Mouse (Mus musculus) lung, adult 2 months (tissue): Measurements from ENCODE around the gene Grpel1.

ENCODE experiments used
- CTCF ChIP-seq: fragments of 200-500 bp; IDR thresholded peaks from 2 replicates; pipeline ENCODE4 v1.5.1; 2011; ENCODE audit warnings: mild to moderate bottlenecking, low read length, control low read depth; ENCODE audit not compliant: insufficient read depth
- POLR2A ChIP-seq: fragments of 200-500 bp; IDR thresholded peaks from 2 replicates; pipeline ENCODE4 v1.6.1; 2011; ENCODE audit warnings: low read depth, mild to moderate bottlenecking, control low read depth, low read length, borderline replicate concordance; ENCODE audit errors: extremely low read depth

GRCm38 (mm10) chr5:36449710-36450358, 15.0 kb upstream of the Grpel1 start:
- TF ChIP-seq CTCF, result no peak
- no peak for TF ChIP-seq POLR2A
